Mouse (Mus musculus) B cell, adult (primary cell): ENCODE data around the gene Tceal6. TPM values are rescaled to one million over a fixed set of nuclear protein-coding genes. Genes with fewer than 3 reads are reported as not detected.

Experiments
- total RNA-seq: library from RNA; stranded (reverse); gene quantifications from 4 replicates; pipeline ENCODE4 v1.2.4, GENCODE M21; 2023; ENCODE audit not compliant: inconsistent age

The Tceal6 gene
- total RNA-seq, result not detected in 4 replicates

DNA sequence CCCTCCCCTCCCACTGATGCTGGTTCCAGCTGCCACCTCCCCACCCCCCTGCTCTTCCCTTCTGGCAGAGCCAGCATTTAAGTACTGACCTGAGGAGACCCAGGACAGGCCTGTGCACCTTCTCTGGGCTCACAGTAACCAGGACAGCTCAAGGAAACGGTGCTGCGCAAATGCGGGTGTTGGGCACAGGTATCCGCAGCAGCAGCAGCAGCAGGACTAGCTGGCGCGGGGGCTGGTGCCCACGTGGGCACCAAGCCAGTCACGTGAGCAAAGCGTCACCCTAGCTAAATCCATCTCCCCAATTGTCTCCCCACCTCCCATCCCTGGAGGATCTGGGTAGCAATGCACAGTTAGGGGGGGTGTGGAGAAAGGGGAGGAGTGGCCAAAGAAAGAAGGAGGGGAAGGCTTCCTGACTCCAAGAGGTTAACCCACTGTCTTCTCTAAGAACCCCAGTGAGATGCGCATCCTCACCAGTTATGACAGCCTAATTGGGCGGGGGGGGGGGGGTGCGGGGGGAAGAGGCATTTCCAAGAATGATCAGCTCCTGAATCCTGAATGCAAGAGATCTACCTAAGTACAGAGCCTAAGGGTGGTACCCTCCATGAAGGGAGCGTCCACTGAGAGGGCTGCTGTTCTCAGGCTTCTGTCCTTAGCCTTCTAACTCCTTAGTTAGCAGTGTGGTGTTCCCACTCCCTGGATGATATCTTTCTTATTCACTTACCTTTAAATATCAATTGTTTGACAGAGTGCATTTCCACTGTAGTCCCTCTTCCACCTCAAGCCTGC is at the start of gene Tceal6:
TSS of gene Tceal6 (minus strand) at position 252 of the 786 bp plus-strand sequence.

DNA sequence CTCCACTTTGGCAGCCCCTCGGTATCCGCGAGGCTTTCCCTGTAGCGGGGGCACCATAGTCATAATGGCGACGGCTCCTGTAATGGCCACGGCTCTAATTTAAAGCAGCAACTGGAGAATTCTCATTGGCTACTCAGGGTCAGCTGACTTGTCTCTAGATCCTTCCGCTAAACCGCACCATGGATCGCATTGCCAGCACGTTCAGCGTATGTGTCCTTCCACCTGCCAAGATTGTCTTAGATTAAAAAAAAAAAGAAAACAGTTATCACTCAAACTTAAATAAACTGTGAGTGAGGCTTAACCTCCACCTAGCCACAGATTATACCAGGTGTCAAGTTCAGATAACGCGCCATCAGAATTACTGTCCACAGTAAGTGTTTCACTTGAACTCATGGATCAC is 33.0 kb downstream of the Tceal6 start, which contains the start of gene Gm15023:
TSS of gene Gm15023 (minus strand) at position 101 of the 400 bp plus-strand sequence.

Other genes with a start within 250 kb of the Tceal6 start
- 0.36 TPM in 1 of 4 replicates, not detected in the others for gene Nxf2, start 245.9 kb downstream of the Tceal6 start, total RNA-seq
- gene Zmat1, start 201.5 kb downstream of the Tceal6 start, total RNA-seq, result 9.6 to 12.8 TPM (median 12.2 TPM) in 4 replicates
- gene Gm15023, start 33.1 kb downstream of the Tceal6 start, total RNA-seq, result not detected in 4 replicates
- gene Pramel3, start 91.6 kb upstream of the Tceal6 start, total RNA-seq, result not detected in 4 replicates
- gene Gm5128, start 162.6 kb upstream of the Tceal6 start, total RNA-seq, result not detected in 4 replicates
- not detected in 4 replicates for gene Gm7903, start 223.1 kb upstream of the Tceal6 start, total RNA-seq